ENCODE assay signal across 10 mouse cellular contexts in genomic region chr4:123957492-123957808, GRCm38 (mm10). TPM values are rescaled to one million over a fixed set of nuclear protein-coding genes. Genes with fewer than 3 reads are reported as not detected.
A peak's percentile ranks its signal among the peaks of the same experiment; 100 is the strongest.
DNase-seq lines count a peak whose midpoint lies in the region; ATAC-seq and TF ChIP-seq lines count a peak whose summit lies in the region.
"Had no signal": no experiment of that assay in that cellular context is flagged by ENCODE, and none has a peak within 500 bp of the region (broad histone marks: within the 10 kb centered on the region; RNA-seq: fewer than 3 reads in every experiment).

No protein-coding gene starts in this region.

- H3K27me3 ChIP-seq in testis, adult 2 months (ENCODE audit: control insufficient read depth, insufficient read depth, low read length) = no peaks in the 10 kb centered on the region

- no peak for TF ChIP-seq POLR2A in testis, adult 2 months (IDR thresholded peaks at IDR 0.05; ENCODE audit: control insufficient read depth, low read depth, low read length)

- H3K36me3 ChIP-seq in testis, adult 2 months (ENCODE audit: control insufficient read depth, insufficient read depth, low read length) = no peaks in the 10 kb centered on the region

- peak; percentile 60 for ATAC-seq in frontal cortex, adult (ENCODE audit: low TSS enrichment)
- ATAC-seq in megakaryocyte-erythroid progenitor cell, adult 5-6 weeks (replicated peaks; ENCODE audit: low FRiP score, low TSS enrichment, poor library complexity, severe bottlenecking) = peak; percentile 26; the same call in 1 of the 2 replicates

- 0 out of 2 replicates have a peak overlapping the region, but pooled peaks have one; percentile 7 for H3K4me3 ChIP-seq in testis, adult 2 months (ENCODE audit: control insufficient read depth, low read depth, low read length)

- H3K27ac ChIP-seq in testis, adult 2 months (ENCODE audit: control insufficient read depth, insufficient read depth, low read depth, low read length) = no peak overlapping the region

- no peak for TF ChIP-seq CTCF in testis, adult 2 months (IDR thresholded peaks at IDR 0.05; ENCODE audit: control insufficient read depth, insufficient read depth, insufficient replicate concordance, low read depth, low read length)

- no peak for DNase-seq in frontal cortex, postnatal 14 days (ENCODE audit: low spot score in 2 of 2)
- DNase-seq in testis, postnatal 14 days (ENCODE audit: low spot score) = no peak
- DNase-seq in retina, embryonic 14.5 days (ENCODE audit: low spot score) = no peak
- DNase-seq in spleen, adult 12 weeks (ENCODE audit: low spot score) = no peak
- DNase-seq in layer of hippocampus, adult 9-10 months (ENCODE audit: low spot score) = no peak

- H3K4me1 ChIP-seq in testis, adult 2 months (ENCODE audit: control insufficient read depth, insufficient read depth, low read length) = peaks cover 10% of the 10 kb centered on the region

RNA-seq across cellular contexts. Expression of gene 4930535I16Rik, which starts 39.6 kb away (rescaled TPM):
- 0.70 and 0.88 TPM in 2 replicates for polyA plus RNA-seq in testis, adult 2 months (2012; rRNA removed)
- total RNA-seq in megakaryocyte-erythroid progenitor cell, adult 5-6 weeks (2014; fragmentation: Nextera tagmentation) = not detected in 2 replicates
- not detected in 2 replicates for total RNA-seq in megakaryocyte-erythroid progenitor cell, adult 5-6 weeks (2017)
- polyA plus RNA-seq: frontal cortex, adult 2 months; lung, adult 2 months had no signal

RNA-seq across cellular contexts. Expression of gene Rragc, which starts 40.2 kb away (rescaled TPM):
- 24.9 and 27.7 TPM in 2 replicates for polyA plus RNA-seq in testis, adult 2 months (2012; rRNA removed)
- total RNA-seq in megakaryocyte-erythroid progenitor cell, adult 5-6 weeks (2014; fragmentation: Nextera tagmentation) = 28.4 and 45.4 TPM in 2 replicates
- 21.4 and 55.9 TPM in 2 replicates for total RNA-seq in megakaryocyte-erythroid progenitor cell, adult 5-6 weeks (2017)

RNA-seq across cellular contexts. Expression of gene Mycbp, which starts 52.8 kb away (rescaled TPM):
- polyA plus RNA-seq in testis, adult 2 months (2012; rRNA removed) = 49.1 and 53.2 TPM in 2 replicates
- 25.7 and 27.0 TPM in 2 replicates for total RNA-seq in megakaryocyte-erythroid progenitor cell, adult 5-6 weeks (2014; fragmentation: Nextera tagmentation)
- 24.6 and 30.2 TPM in 2 replicates for total RNA-seq in megakaryocyte-erythroid progenitor cell, adult 5-6 weeks (2017)
